Mouse (Mus musculus): Measurements from ENCODE around the gene Apoa2.

Apoa2 gene

DNA sequence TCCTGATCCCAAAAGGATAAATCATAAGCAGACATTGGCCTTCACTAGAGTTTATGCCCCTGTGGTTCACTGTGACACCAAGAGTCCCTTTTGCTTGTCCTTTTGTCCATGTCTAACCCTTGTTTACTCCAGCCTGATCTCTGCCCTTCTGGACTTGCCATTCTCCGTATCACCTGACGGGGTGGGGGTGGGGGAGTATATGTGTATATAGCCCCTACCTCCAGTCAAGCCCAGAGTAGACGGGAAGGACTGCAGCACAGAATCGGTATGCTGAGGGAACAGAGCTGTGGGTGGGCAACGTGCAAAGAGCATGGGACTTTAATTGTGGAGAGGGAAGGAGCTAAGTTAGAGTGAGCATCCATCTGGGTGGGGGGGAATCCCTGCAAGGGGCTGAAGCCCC lies at the start of gene Apoa2:
TSS of gene Apoa2 (plus strand) at position 198 of the 400 bp plus-strand sequence.
- no peak for DNase-seq (ENCODE audit: low spot score)

DNA sequence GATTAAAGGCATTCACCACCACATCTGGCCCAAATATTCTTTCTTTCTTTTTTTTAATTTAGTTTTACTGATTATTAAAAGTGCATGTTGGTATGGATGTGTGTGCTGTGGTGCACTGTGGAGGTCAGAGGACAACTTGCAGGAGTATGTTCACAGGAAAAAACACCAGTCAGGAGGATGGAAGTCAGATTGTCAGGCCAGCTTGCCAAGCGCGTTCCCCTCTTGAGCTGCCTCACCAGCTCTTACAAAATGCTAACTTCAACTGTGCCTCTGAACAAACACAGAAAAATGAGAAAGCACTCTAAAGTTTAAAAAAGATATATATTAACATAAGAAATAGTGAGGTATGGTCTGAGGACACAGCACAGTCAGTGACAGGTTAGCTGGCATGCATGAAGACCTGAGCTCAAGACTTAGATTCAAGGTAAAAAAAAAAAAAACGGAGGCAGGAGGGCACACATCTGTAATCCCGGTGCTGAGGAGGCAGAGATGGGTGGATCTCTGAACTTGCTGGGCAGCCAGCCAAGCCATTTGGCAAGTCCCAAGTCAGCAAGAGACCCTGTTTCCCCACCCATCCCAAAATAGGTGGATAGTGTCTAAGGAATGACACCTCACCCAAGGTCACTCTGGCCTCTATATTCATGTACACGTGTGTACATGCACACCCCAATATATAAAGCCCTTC lies 45.2 kb upstream of the Apoa2 start:
- no peak for DNase-seq (ENCODE audit: low spot score)

DNA sequence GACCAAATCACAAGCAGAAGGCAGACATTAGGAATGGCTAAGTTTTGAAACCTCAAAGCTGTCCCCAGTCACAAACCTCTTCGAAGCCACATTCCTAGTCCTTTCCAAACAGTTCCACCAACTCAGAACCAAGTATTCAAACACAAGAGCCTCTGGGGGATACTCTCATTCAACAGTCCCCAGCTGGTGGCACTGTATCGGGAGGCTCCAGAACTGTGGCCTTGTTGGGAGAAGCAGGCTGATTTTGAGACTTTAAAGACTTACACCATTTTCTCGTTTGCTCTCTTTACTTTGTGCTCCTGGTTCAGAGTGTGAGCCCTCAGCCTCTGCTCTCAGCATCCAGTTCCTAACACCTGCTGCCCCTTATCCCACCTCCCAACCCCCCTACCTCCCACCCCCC lies 41.8 kb upstream of the Apoa2 start:
- DNase-seq (ENCODE audit: low spot score), result no peak

DNA sequence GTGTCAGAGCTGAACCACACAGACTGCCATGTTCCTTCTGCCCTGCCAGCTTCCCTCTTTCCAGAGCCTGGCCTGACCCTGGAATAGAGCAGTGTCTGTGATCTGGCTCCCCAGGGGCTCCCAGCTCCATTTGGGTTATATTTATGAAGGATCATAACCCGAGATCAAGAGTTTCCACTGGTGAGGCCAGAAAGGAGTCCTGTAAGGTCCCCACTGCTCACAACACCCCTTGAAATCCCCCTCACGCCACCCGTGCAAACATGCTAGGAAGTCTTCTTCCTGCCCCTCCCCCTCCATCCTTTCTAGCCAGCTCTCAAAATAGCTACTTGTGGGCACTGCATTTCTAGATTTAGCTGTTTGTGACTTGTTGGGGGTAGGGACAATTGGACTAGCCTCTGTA lies 41.2 kb upstream of the Apoa2 start:
- DNase-seq (ENCODE audit: low spot score), result no peak

DNA sequence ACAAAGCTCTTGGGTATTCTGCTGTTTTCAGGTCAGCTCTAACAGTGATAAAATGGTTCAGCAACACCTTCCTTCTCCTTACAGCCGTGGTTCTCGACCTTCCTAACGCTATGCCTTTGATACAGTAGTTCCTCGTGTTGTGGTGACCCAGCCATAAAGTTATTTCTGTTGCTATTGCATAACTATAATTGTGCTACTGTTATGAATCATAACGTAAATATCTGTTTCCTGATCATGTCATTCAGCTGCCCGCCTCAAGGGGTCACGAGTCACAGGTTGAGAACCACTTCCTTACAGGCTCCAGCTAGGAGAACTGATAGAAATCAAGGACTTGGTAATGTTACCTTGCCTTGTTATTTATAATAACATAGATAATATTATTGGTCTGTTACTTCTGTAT lies 40.5 kb upstream of the Apoa2 start:
- no peak for DNase-seq (ENCODE audit: low spot score)

DNA sequence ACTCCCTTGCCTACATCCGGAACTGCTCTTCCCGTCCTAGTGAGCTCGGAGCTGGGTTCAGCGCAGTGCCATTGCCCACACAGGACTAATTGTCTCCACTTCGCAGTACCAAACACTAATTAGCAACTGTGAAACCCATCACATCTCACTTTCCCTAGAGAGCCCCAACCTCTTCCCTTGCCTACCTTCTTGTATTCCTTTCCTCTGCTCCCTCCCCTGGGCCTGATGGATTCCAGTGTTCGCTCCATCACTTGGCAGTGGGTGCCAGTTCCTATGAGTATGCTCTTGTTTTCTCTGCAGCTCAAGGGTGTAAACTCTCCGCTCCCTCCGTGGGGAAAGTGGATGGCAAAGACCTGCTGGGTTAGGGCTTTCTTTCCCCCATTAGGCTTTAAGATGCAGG lies 39.2 kb upstream of the Apoa2 start:
- no peak for DNase-seq (ENCODE audit: low spot score)

DNA sequence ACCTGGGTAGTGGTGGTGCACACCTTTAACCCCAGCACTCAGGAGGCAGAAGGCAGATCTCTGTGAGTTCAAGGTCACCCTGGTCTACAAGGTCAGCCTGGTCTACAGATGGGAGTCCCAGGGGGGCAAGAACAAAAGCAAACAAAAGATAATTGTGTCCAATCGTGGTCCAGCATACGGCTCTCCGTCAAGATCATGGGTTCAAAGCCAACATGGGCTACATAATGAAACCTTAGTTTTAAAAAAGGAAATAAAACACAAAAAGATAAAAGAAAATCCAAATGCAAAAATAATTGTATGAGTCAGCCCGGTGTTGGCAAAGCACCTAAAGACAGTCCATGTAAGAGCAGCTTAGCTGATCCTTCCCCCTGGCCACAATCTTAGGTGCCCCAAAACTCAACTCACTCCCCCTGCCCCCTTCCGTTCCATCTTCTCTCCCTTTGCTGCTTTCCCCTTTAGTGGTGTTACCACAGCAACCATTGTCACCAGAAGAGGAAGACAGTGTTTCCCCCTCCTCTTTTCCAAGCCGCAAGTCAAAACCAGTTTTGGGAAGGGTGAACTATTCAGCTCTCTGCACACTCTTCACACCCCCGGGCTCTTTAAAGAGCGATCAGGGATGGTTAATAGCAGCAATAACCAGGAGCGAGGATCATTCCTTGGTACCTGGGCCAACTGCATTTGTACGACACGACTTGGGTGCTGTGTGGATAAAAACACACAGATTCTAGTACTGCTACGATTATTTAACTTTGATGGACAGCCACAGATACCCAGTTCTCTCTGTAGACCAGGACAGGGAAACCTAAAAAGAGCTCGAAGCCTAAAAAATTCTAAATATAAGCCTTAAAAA lies 36.8 kb upstream of the Apoa2 start:
- DNase-seq (ENCODE audit: low spot score), result no peak

DNA sequence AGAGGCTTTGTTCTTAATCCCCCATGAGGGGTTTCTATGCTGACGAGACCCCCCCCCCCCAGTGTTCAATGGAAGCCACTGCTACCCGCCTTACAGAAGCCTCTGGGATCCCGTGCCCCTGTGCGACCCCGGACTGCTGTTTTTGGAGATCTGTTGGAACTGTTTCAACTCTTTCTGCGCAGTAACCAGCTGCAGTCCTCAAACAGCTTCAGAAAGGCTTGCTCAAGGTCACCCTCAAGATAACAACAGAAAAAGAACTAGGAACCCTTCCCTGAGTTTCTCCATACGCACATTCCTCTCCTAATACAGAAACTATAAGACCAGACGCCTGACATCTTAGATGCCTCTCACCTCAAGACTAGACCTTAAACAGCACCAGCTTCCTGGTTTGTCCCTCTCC lies 35.8 kb upstream of the Apoa2 start:
- peak; percentile 41 for DNase-seq (ENCODE audit: low spot score)

DNA sequence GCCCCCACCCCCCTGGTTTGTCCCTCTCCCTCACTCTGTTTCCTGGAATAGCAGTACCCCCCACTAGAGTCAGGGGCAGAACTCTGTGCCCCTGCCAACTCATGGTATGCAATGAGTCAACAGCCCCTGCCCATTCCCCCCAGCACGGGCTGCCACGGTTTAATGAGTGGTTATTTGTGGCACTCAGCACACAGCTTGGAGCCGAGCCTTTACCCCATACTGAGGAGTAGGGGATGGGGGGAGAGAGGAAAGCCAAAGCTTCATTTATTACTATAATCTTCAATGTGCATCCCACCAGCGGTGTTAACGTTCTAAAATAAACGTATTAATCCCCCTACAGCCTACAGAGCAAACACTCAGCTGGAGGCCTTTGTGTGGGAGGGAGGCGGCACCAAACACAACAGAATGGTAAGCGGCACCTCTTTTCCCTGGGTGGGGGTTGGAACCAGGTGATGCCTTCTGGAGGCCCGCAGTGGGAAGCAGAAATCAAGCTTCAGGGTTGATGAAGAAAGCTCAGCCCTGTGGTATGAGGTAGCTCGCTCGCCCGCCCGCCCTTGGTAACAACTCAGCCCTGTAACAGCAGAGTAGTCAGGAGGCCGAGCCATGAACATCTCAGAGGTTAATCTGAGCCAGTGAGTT lies 35.3 kb upstream of the Apoa2 start:
- peak; percentile 43 for DNase-seq (ENCODE audit: low spot score)

DNA sequence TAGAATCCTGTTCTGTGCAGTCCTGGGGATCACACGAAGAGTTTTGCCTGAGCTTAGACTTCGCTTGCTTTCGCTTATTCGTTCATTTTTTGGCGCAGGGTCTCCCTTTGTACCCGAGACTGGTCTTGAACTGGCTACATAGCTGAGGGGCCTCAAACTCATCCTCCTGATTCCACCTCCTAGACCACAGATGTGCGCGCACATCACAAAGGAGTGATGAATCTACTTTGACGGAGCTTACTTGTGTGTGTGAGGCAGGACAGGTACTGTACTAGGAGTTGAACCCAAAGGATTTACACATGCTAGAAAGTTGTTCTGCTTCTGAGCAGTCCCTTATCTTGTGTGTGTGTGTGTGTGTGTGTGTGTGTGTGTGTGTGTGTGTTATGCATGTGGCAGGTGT lies 34.0 kb upstream of the Apoa2 start:
- no peak for DNase-seq (ENCODE audit: low spot score)

DNA sequence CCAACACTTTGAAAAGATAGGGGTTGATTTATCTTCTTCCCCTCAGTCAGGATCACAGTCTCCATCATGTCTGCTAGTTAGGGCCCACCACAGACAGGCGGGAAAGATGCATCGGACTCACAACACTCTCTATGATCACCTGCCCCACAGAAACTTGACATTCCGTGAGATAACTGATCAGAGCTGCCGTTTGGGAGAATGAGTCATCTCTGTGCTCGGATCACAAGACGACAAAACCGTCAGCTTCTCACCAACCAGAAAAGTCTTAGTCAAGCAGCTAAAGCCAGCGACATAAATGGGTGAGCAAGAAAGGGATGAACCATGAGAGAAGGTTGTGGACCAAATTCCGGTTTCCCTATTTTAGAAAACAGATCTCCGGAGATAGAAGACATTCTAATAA lies 32.6 kb upstream of the Apoa2 start:
- no peak for DNase-seq (ENCODE audit: low spot score)

DNA sequence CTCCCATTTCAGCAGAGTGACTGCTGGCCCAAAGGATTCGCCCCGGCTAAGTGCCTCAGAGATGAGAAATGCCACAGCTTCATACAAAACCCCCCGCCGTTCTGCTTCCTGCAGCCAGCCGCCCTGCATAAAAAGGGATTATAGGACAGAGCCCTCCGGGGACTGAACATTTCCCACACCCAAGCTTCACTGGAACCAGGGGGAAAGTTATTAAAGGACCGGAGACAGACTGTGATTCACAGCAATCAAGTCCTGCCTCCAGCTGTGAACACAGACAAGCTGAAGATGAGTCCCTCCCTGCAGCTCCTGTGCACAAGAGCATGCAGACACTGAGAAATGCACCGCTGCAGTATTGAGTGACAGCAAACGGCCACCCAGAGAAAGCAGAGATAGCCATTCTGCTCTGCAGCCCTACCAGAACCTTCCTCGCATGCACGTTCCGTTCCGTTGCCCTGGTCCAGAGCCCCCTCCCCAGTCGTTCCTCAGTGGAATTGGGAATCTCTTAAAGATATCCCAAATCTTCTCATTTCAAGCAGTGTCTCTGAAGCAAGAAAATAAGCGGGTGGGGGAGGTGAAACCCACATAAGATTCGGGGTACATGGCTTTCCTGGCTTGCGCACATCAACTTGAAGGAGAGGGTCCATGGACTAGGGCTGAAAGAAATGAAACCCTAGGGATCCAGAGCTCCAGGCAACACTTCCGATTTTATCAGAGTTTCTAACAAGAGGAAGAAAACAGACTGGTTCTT lies 31.6 kb upstream of the Apoa2 start:
- no peak for DNase-seq (ENCODE audit: low spot score)

DNA sequence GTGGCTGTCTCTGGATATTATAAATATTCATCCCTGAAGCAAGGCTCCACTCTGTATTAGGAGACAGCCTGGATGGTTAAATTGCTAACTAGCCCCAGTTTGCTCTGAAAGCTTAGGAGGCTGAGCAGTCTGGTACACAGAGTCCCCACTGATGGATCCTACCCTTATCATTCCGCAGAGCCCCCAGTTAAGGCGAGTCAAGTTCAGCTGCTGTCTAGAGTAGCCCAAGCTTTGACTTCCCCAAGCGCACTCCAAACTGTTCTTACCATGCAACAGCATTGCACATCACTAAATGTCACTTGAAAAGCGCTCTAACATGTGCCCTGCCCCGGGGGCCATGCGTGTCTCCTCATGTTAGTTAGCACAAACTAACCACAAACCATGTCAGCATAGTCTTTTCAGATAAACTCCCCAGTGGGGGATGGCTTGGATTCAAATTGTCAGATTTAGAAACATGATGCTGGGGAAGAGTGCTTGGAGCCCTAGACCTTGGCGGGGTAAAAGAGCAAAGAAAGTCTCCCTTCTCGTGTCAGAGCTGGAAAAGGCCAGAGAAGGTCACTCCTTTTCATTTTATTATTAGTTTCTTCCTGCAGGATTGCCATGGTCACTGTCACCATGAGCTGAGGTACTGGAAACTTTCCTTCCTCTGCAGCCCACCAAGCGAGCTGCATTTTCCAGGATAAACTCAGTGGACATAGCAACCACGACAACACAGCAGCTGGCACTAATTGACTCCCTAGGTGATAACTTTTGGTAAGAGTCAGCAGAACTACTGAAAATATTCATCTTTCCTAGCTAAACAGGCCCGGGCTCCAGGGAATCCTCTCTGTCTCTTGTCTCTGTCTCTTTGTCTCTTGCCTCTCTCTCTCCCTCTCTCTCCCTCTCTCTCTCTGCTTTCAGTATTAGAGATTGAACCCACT lies 30.7 kb upstream of the Apoa2 start:
- DNase-seq (ENCODE audit: low spot score), result no peak

DNA sequence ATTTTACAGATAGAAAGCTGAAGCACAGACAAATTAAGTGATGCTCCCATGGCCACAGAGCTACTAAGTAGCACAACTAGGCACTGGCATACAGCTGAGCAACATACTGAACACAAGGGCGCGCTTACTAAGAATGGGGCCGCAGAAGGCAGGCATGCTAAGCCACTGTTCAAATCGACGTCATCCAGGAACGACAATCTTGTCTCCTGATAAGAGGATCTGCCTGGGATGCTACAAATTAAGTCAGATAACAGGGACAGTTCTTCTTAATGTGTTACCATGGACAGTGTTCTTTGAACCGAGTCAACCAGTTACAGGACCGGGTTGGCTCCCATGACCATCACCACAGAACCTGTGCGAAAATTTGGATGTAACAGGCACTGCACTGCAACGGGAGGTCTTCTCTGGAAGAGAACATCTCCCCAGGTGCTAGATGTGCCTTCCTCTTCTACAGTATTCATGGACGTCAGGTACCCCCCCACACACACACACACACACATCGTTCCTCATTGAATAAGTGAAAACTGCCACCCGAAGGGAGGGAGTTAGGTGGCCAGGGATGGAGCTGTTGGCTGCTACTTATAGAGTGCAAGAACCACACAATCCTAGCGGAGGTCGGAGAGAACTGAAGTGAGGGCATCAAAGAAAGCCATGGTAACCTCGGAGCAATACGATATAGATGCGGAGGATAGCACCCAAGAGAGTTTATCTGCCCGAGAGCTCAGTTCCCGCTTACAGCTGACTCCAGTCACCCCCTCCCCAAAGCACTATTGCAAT lies 29.6 kb upstream of the Apoa2 start:
- DNase-seq (ENCODE audit: low spot score), result no peak

DNA sequence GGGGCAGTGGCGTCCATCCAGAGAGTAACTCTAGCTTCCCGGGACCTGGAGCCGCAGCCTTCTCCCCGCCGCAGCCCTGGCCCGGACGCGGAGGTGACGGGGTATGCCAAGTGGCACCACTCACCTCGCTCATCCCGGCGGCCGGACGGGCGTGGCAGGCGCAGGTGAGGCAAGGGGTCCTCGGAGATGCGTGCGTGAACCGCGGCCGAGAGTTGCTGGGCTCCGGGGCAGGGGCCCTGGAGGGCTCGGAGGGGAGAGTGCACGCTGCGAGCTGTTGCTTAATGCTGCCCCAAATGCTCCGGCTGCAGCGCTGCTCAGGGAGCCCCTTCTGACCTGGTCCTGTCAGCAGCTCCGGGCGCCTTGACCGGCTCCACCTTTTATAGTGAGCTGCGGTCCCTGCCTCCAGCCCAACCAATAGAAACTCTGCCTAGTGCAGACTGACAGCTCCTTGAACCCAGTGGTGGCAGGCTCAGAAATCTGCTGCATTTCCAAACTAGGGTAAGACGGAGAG lies 28.9 kb upstream of the Apoa2 start, which contains the start of gene Pcp4l1:
TSS of gene Pcp4l1 (minus strand) at position 382 of the 511 bp plus-strand sequence.
- peak; percentile 68 for DNase-seq (ENCODE audit: low spot score)

DNA sequence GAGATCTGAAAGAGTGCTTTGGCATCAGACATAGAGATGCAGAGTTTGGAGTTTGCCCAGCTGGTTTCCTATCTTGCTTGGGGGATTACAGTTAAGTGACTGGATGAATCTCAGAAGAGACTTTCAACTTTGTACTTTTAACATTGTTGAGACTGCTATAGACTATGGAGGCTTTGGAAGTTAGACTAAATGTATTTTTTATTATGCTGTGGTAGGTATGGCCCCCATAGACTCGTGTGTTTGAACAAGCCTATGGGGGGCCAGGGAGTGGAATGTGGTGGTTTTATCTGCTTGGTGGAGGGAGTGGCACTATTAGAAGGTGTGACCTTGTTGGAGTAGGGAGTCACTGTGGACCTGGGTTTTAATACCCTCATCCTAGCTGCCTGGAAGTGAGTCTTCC lies 25.3 kb upstream of the Apoa2 start:
- no peak for DNase-seq (ENCODE audit: low spot score)

DNA sequence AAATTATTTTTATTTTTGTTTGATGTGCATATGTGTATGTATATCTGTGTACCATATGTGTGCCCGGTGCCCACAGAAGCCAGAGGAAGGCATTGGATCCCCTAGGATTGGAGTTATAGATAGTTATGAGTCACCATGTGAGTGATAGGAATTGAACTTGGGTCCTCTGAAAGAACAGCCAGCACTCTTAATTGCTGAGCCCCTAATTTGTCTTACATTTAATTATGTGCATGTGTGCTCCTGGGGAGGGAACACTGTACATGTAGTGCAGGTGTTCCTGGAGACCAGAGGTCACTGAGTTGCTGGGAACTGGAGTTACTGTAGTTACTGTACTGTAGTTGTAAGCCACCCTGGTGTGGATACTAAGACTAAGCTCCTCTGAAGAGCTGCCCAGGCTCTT lies 24.1 kb upstream of the Apoa2 start:
- DNase-seq (ENCODE audit: low spot score), result no peak

DNA sequence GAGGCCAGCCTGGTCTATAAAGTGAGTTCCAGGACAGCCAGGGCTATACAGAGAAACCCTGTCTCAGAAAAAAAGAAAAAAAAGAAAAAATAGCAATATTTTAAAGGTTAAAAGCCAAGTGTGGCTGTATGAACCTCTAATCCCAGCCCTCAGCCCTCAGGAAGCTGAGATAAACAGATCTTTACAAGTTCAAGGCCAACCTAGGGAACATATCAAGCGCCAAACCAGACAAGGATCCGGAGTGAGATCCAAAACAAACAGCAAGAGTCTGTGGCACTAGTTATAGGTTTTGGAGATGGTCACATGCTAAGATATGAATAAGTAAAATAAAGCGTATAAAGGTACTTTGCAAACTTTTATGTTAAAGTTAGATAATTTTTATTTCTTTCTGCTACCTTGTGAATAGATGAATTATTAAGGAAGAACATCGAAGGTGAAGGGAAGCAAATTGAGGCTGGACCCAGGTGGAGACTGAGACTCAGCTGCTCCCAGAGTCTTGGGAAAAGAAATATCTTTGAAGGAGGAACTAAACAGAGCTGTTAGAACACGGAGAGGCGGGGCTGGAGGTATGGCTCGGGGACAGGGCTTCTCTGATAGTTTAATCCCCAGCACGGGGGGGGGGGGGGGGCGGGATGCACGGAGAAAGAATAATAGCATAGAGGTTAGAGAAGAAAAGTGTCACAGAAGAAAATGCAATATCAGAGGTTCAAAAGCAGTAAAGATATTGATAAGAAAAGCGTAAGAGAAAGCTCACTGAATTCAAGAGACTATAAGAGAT lies 21.2 kb upstream of the Apoa2 start:
- no peak for DNase-seq (ENCODE audit: low spot score)

DNA sequence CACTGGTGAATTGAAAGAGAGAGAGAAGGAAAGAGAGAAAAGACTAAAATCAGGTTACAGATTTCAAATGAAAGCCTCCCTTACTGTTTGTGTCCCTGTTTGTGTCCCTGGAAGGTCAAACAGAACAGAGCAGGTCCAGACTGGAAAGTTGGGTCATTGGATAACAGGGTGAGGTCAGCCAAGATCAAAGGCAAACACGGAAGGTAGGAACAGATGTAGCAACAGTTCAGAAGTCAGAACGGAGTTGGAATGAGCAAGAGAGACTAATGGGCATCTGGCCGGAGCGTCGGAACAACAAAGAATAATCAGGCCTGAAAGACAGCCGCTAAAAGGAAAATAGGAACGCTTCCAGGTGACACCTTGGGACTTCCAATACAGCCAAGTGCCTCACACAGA lies 20.6 kb upstream of the Apoa2 start:
- no peak for DNase-seq (ENCODE audit: low spot score)
